Mouse (Mus musculus) B cell, adult 62 days (primary cell): ENCODE results near the gene Myog. TPM values are rescaled to one million over a fixed set of nuclear protein-coding genes. Genes with fewer than 3 reads are reported as not detected.

Source experiments
- total RNA-seq: library from RNA; stranded (reverse); gene quantifications from 4 replicates; pipeline ENCODE4 v1.2.4, GENCODE M21; 2023

The Myog gene
- total RNA-seq, result not detected in 4 replicates

DNA sequence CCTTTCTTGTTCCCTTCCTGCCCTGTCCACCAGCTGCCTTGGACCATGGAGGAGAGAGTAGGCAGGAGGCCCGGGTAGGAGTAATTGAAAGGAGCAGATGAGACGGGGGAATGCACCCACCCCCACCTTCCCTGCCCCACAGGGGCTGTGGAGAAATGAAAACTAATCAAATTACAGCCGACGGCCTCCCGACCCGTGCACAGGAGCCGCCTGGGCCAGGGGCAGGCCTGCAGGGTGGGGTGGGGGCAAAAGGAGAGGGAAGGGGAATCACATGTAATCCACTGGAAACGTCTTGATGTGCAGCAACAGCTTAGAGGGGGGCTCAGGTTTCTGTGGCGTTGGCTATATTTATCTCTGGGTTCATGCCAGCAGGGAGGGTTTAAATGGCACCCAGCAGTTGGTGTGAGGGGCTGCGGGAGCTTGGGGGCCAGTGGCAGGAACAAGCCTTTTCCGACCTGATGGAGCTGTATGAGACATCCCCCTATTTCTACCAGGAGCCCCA is at the start of gene Myog:
Myog (plus strand) TSS at position 392 of the 502 bp plus-strand sequence.

GRCm38 (mm10) chr1:134332770-134333271 is 43.0 kb downstream of the Myog start, which contains the start of gene Ppfia4:
Gene Ppfia4 (minus strand): TSS chr1:134332928.

Other genes starting within 250 kb of the Myog start
- 291 to 366 TPM (median 339 TPM) in 4 replicates for gene Btg2, start 210.9 kb upstream of the Myog start, total RNA-seq
- gene Chit1, start 178.7 kb upstream of the Myog start, total RNA-seq, result not detected in 4 replicates
- gene Chil1, start 107.8 kb upstream of the Myog start, total RNA-seq, result not detected in 4 replicates
- not detected in 4 replicates for gene Mybph, start 96.5 kb upstream of the Myog start, total RNA-seq
- gene Adora1, start 54.6 kb upstream of the Myog start, total RNA-seq, result not detected in 4 replicates
- 0.72 to 1.4 TPM (median 1.1 TPM) in 4 replicates for gene Ppfia4, start 42.9 kb downstream of the Myog start, total RNA-seq
- 67.1 to 88.3 TPM (median 69.1 TPM) in 4 replicates for gene Tmem183a, start 72.0 kb downstream of the Myog start, total RNA-seq
- gene 4933406M09Rik, start 96.0 kb downstream of the Myog start, total RNA-seq, result not detected in 4 replicates
- gene Cyb5r1, start 115.6 kb downstream of the Myog start, total RNA-seq, result 6.6 to 10.5 TPM (median 9.4 TPM) in 4 replicates
- gene Adipor1, start 125.4 kb downstream of the Myog start, total RNA-seq, result 73.5 to 79.8 TPM (median 76.4 TPM) in 4 replicates
- 34.3 to 37.0 TPM (median 34.9 TPM) in 4 replicates for gene Klhl12, start 165.5 kb downstream of the Myog start, total RNA-seq
- 19.7 to 20.5 TPM (median 20.2 TPM) in 4 replicates for gene Rabif, start 204.7 kb downstream of the Myog start, total RNA-seq